Mouse (Mus musculus): Measurements from ENCODE around the gene Galnt2. TPM values are rescaled to one million over a fixed set of nuclear protein-coding genes. Genes with fewer than 3 reads are reported as not detected.
A peak's percentile ranks its signal among the peaks of the same experiment; 100 is the strongest.

Galnt2 gene
- total RNA-seq, 1 experiment from 2014 or later: 42.6 TPM

DNA sequence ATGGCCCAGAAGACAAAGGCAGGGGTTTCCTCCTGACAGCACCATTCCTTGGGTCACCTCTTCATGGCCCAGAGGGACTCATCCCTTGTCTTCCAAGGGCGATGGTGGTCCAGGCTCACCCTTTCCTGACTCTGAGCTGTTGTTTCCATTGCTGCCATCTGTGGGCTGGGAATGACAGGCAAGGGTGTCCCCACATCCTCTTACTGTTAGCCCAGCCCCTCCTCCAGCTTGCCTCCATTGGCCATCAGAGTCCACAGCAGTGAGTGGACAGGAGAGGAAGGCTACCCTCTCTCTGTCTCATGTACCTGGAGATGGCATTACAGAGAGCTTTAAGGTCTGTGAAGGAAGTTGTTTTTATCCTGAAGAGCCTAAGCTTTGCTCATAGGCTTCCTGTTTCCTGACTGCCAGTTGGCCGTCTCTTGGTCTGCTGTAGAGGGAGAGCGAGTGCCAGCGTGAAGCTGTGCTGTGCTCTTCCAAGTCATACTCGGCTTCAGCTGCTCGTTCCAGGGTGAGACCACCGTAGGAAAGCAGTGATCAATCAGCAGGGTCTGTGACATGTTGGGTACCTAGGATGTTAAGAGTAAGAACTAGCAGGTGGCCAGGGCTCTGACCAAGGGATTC, 70.9 kb downstream of the Galnt2 start:
- peak; percentile 19 to 54; a peak in 2 of 4 replicates for ATAC-seq (replicated peaks in 1 of 2; ENCODE audit: insufficient read depth in 1 of 2, low FRiP score in 2 of 2, low TSS enrichment in 1 of 2, low read depth in 1 of 2, poor library complexity in 2 of 2, severe bottlenecking in 2 of 2)

DNA sequence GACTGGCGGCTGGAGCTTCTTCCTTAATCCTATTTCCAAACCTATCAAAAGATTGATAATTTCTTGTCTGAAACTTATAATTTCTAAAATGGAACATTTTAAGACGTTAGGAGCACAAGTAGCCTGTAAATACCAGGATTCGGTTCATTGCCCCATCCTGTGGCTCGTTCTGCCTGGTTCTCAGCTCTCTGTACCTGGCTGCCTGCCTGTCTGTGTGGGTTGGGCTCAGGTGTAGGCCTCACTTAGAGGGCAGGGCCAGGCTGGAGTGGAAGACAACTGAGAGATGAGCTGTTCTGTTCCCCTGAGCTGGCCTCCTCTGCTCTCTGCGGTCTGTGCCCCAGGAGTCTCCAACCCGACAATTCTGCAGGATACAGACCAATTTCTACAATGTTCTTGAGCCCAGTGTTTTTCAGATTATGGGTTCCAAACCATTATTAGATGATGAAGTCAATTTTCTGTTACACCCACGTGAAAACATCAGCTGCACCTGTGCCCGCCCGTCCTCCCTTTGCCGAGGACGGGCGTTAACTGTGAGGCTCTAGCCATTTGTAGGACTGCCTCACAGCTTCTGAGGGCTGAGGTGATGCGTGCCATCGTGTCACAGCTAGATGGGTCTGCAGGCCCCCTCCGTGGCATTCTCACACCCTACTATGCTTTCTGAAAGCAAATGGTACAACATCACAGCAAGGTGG, 72.2 kb downstream of the Galnt2 start:
- no peak for ATAC-seq (replicated peaks in 1 of 2; ENCODE audit: insufficient read depth in 1 of 2, low FRiP score in 2 of 2, low TSS enrichment in 1 of 2, low read depth in 1 of 2, poor library complexity in 2 of 2, severe bottlenecking in 2 of 2)

DNA sequence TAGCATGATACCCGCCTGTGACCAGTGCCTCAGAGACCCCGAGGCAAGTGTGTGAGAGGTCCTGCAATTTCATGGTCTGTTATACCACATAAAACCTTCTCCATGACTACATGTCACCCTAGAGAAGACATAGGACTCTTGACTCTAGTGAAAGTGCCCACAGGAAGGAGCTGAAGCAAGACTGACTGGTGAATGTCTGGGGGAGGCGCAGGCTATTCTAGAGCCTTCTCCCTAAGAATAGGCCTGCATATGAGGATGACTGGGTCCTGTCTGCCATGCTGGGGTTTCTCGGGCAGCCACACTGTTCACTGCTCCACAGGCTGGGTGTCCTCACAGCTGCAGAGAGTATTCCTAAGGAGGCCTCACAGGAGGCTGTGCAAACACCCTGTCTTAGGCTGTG, 73.0 kb downstream of the Galnt2 start:
- no peak for ATAC-seq (replicated peaks in 1 of 2; ENCODE audit: insufficient read depth in 1 of 2, low FRiP score in 2 of 2, low TSS enrichment in 1 of 2, low read depth in 1 of 2, poor library complexity in 2 of 2, severe bottlenecking in 2 of 2)

DNA sequence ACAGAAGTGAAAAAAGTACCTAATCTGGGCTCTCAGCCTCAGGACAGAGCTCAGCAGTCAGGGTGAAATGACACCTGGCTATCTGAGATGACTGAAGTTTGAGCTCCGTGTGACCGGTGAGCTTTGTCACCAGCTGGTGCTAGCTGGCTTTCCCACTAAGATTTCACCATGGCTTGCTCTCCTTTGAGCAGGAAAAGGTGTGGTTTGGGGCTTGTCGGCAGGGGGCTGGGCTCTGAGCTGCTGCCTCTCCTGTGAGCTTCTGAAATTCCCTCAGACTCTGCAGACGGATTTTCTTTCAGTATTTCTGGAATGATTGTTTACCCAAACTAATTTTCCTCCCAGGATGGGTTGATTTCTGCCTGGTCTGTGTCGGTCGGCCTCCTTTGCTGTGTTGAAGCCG, 75.4 kb downstream of the Galnt2 start:
- ATAC-seq (replicated peaks in 1 of 2; ENCODE audit: insufficient read depth in 1 of 2, low FRiP score in 2 of 2, low TSS enrichment in 1 of 2, low read depth in 1 of 2, poor library complexity in 2 of 2, severe bottlenecking in 2 of 2): peak; percentile 9 to 44; a peak in 2 of 4 replicates

DNA sequence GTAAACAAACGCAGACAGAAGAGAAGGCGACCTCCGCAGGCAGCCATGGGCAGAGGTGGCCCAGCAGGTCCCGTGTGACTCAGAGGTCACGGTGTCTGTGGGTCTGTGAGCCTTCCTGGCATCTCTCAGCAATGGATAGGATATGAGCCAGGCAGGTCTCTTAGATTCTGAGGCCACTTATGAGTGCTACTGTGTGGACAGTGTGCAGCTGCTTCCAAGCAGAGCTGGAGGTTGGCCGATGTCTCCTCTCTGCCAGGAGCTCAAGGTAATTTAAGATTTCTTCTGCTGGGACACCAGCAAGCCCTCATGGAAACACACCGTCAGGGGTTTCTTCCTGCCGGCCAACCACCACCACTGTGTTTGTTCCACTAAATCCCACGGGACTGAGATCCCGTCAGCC, 76.5 kb downstream of the Galnt2 start:
- ATAC-seq (replicated peaks in 1 of 2; ENCODE audit: insufficient read depth in 1 of 2, low FRiP score in 2 of 2, low TSS enrichment in 1 of 2, low read depth in 1 of 2, poor library complexity in 2 of 2, severe bottlenecking in 2 of 2): no peak

DNA sequence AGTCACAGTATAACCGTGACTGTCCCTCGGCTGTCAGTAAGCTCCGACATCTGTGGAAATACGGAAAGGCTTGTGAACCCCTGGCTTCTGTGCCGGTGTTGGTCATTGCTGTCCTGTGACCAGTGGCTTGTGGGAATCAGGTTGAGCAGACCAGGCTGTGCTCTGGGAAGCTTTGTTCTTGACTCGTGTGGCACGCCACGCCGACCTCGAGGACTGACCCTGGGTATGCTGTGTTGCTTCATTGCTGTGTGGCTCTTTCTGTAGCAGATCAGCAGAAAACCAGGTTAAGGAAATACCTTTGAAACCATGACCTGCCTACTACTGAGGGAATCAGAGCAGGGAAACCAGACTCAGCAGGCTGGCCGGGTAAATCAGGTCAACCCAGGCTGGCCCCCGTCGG, 79.3 kb downstream of the Galnt2 start:
- ATAC-seq (replicated peaks in 1 of 2; ENCODE audit: insufficient read depth in 1 of 2, low FRiP score in 2 of 2, low TSS enrichment in 1 of 2, low read depth in 1 of 2, poor library complexity in 2 of 2, severe bottlenecking in 2 of 2): no peak

DNA sequence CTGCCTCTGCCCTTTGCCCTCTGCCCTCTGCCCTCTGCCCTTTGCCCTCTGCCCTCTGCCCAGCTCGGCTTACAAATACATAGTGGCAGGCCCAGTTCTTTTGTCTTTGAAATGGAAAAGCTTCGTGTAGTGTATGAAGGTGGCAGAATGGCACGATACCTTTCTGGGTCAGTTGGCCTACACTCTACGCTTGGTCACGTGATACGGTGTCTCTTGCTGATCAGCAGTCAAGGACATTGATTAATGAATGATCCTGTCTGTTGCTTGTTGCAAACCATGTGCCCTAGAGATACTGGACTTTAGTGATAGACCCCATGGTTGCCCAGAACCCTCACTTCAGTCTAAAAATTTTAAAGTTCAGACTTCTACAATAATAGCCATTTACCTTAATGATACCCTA, 79.9 kb downstream of the Galnt2 start:
- no peak for ATAC-seq (replicated peaks in 1 of 2; ENCODE audit: insufficient read depth in 1 of 2, low FRiP score in 2 of 2, low TSS enrichment in 1 of 2, low read depth in 1 of 2, poor library complexity in 2 of 2, severe bottlenecking in 2 of 2)

DNA sequence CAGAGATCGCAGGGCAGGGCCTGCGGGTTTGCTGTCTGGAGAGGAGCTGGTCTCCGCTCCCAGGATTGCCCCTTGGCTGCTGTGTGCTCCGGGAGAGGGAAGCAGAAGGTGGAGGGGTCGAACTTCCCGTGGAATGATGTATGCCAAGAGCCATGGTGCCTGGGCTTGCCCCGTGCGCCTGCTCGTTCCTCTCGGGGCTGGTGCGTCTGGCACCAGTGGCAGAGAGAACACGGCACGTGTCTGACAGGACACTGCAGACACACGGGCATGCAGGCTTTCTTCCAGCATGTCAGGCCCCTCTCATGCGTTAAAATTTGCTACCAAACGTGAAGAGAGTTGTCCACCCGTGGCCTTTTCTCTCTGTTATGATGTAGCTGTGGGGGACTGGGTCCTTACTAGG, 80.5 kb downstream of the Galnt2 start:
- no peak for ATAC-seq (replicated peaks in 1 of 2; ENCODE audit: insufficient read depth in 1 of 2, low FRiP score in 2 of 2, low TSS enrichment in 1 of 2, low read depth in 1 of 2, poor library complexity in 2 of 2, severe bottlenecking in 2 of 2)

DNA sequence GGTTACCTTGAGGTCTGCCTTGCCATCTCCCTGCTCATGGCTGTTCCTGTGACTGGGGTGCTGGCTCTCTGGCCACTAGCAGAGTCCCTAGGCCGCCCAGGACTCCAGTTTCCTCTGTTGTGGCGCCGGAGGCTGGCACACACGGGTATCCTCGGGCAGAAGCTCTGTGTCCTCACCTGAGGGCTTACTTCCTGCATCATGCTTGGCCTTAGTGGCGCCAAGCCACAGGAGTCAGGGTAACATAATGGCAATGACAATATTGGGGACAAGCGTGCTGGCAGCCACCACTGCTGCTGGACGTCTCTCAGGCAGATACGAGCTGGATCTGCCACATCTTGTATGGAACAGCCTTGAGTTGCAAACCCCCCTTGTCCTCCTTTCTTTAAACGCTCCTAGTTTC, 81.0 kb downstream of the Galnt2 start:
- ATAC-seq (replicated peaks in 1 of 2; ENCODE audit: insufficient read depth in 1 of 2, low FRiP score in 2 of 2, low TSS enrichment in 1 of 2, low read depth in 1 of 2, poor library complexity in 2 of 2, severe bottlenecking in 2 of 2): no peak

DNA sequence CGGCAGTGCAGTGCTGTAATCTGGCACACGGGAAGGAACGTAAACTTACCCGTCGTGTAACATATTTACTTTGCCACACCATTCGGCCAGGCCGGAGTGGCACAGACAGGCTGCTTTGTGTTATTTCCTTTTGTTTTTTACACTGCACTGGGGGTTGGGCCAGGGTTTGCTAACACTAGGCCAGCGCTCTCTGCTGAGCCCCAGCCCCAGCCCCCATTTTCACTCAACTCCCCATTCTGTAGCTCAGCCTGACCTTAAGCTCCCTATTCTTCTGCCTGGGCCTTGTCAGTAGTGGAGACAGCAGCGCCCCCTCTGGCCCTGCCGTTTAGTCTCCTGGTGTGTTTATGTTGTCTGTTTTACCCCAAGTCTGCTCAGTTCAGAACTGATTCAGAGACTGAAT, 83.6 kb downstream of the Galnt2 start:
- no peak for ATAC-seq (replicated peaks in 1 of 2; ENCODE audit: insufficient read depth in 1 of 2, low FRiP score in 2 of 2, low TSS enrichment in 1 of 2, low read depth in 1 of 2, poor library complexity in 2 of 2, severe bottlenecking in 2 of 2)

DNA sequence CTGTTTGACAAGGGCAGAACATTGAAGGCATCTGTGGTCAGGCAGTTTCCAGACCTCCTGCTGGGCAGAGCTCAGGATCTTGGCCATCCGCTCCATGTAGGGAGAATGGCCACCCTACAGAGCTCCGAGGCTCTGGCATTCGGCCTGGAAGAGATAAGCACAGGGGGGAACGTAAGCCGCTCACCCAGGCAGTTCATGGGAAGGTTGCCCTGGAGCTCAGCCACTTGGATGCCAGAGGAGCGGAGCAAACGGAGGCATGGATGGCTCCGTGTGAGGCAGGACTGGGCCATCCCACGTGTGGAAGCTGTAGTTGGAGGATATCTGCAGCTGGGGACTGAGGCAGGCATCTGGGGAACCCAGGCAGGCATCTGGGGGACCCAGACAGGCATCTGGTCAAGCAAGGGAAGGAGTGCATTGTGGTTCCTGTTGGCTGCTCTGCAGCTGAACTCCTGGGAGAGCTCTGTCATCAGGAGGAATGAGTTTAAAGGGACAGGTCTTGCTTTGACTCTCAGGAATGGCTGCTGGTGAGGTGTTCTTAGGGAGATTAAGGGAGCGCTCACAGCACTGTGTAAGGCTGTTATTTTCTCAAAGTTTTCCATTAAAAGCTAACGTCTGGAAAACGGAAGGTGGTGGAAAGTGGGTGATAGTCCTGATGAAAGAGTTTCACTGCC, 85.4 kb downstream of the Galnt2 start:
- ATAC-seq (replicated peaks in 1 of 2; ENCODE audit: insufficient read depth in 1 of 2, low FRiP score in 2 of 2, low TSS enrichment in 1 of 2, low read depth in 1 of 2, poor library complexity in 2 of 2, severe bottlenecking in 2 of 2): no peak

DNA sequence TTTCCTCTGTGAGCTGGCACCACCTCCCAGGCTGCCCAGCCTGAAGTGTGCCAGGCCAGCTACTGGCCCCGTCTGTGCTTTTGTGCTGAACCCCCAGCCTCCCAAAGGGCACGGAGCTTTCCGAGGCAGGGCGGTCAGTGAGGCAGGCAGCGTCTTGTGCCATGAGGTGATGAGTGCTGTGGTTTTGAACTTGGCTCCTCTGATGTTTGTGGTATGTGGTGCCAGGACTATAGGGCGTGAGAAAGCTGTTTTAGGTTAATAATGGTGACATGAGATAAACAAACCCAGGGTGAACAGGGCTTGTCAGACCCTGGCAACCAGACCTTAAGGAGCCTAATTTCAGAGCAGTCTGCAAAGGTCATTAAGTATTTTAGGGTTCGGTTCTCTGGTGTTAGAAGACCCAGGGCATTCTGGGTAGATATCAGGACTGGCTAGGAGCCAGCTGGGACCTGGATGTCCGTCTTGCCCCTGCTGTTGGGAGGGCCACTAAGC, 86.0 kb downstream of the Galnt2 start:
- peak; percentile 12 to 29; a peak in 3 of 4 replicates for ATAC-seq (replicated peaks in 1 of 2; ENCODE audit: insufficient read depth in 1 of 2, low FRiP score in 2 of 2, low TSS enrichment in 1 of 2, low read depth in 1 of 2, poor library complexity in 2 of 2, severe bottlenecking in 2 of 2)

DNA sequence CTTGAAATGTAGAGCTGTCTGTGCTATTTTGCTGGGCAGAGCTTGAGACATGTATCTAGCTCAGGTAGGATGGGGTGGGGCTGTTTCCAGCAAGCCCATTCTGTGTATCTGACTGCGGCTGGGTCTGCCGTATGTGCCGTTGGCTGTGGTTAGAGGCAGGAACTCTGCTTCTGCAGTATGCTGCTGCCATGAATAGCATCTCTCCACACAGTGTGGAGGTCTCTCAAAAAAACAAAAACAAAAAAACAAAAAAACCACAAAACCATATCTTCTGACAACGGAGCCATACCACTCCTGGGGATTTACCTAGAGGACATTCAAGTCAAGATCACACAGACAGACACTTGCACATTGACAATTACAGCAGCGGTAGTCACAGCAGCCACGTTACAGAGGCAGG, 86.6 kb downstream of the Galnt2 start:
- peak; percentile 68 to 69 for ATAC-seq (replicated peaks in 1 of 2; ENCODE audit: insufficient read depth in 1 of 2, low FRiP score in 2 of 2, low TSS enrichment in 1 of 2, low read depth in 1 of 2, poor library complexity in 2 of 2, severe bottlenecking in 2 of 2)

DNA sequence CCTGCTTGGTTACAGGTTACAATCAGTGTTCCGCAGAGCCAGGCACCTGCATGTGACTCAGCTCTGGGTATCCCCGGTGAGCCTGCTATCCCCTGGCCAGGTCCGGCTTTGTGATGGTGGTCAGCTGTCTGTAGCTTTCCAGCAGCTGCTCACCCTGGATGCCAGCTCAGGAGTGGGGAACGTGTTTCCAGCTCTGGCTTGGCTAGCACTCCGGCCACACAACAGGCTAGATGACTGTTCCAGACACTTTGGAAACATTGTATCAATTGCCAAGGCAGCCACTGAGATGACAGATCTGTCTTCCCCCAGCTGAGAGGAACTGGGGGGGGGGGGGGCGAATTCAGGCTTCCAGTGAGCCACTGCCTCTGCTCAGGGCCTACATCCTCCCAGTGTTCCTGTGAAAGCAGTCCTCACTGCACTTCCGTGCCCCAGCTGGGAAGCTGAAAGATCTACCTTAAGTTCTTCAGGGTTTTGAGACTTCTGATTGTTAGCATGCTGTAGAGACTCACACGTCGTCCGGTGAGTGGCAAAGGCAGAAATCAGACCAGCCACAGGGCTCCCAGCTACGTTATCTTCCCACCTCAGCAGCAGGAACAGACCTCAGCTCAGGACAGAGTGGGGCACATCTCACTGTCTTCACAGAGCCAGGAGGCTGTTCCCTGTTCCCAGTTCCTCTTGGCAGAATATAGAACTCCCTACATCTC, 87.6 kb downstream of the Galnt2 start:
- no peak for ATAC-seq (replicated peaks in 1 of 2; ENCODE audit: insufficient read depth in 1 of 2, low FRiP score in 2 of 2, low TSS enrichment in 1 of 2, low read depth in 1 of 2, poor library complexity in 2 of 2, severe bottlenecking in 2 of 2)

DNA sequence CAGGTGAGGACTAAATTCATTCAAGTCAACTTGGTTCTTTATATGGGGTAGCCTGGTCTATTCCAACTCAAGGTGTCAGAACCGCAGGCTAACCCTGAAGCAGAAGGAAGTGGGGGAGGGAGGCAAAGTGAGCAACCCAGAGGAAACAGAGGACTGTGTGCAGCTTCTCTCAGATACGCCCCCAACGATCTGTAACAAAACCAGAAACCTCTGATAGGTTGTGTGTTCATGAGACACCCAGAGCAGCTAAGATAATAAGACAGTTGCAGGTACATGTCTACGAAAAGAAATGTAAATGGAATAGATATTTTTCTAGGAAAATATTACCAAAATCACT, 88.1 kb downstream of the Galnt2 start:
- no peak for ATAC-seq (replicated peaks in 1 of 2; ENCODE audit: insufficient read depth in 1 of 2, low FRiP score in 2 of 2, low TSS enrichment in 1 of 2, low read depth in 1 of 2, poor library complexity in 2 of 2, severe bottlenecking in 2 of 2)

DNA sequence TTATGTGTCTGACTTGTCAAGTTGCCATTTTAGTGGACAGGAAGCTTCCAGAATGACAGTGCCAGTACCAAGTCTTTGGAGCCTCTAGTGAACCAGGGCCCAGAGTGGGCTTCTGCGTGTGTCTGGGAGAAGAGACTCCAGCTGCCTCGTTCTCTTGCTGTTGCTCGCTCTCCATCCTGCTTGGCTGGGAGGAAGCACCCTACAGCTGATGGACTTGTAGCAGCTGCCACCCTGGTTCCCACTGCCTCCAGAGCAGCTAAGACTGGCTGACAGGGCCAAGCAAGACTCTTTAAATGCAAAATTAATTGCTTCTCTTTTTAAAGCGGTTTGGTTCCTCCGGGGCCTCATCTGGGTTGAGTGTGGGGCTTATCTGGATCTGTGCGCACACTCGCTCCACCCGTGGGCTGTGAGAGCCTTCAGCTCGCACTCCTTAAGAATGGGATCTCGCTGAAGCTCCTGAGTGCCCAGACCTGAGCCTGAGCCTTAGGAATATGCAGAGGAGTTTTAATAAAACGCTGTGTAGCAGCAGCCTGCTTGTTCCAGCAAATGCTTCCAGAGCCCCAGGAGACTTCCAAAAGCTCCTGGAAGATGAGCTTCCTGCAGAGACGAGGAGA, 90.1 kb downstream of the Galnt2 start:
- 0 out of 4 replicates have a peak, but pooled peaks of 1 of the 2 experiments have one; percentile 14 for ATAC-seq (replicated peaks in 1 of 2; ENCODE audit: insufficient read depth in 1 of 2, low FRiP score in 2 of 2, low TSS enrichment in 1 of 2, low read depth in 1 of 2, poor library complexity in 2 of 2, severe bottlenecking in 2 of 2)

DNA sequence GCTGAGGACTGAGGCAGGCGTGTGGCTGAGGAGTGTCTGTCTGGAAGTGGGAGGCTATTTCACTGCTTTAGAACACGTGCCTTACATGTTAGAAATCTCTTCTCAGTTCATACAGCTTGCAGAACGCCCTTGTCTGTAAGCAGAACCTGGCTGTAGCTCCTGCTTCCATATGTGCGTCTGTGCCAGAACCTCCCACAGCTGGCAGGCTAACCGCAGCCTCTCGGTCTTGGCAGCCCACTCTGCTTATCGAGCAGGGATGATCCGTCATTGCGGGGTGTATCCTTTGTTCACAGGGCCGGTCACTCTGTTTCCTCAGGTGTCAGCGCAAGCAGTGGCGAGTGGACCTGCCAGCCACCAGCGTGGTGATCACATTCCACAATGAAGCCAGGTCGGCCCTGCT, 92.2 kb downstream of the Galnt2 start:
- no peak for ATAC-seq (replicated peaks in 1 of 2; ENCODE audit: insufficient read depth in 1 of 2, low FRiP score in 2 of 2, low TSS enrichment in 1 of 2, low read depth in 1 of 2, poor library complexity in 2 of 2, severe bottlenecking in 2 of 2)

DNA sequence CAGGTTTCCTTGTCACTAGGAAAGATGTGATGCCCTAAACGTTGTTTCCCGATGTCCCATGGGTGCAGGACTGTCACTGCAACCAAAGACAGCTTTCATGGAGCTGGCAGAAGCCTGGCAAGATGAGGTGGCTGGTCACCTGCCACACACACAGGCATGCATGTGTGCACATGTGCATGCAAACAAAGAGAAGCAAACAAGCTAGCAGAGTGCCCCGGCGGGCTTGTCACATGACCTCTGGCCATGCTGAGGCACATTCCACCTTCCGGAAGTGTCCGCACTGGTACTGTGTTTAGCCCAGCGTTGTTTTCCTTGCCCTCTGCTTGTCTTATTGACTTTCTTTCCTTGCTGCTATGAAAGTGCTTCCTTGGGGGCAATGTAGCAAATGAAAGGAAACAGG, 97.1 kb downstream of the Galnt2 start:
- ATAC-seq (replicated peaks in 1 of 2; ENCODE audit: insufficient read depth in 1 of 2, low FRiP score in 2 of 2, low TSS enrichment in 1 of 2, low read depth in 1 of 2, poor library complexity in 2 of 2, severe bottlenecking in 2 of 2): no peak

Measured in hematopoietic stem cell, adult 5-6 weeks (primary cell).